Mouse (Mus musculus) adrenal gland, postnatal 10 days (tissue): ENCODE measurements around the gene Prr5l. TPM values are rescaled to one million over a fixed set of nuclear protein-coding genes. Genes with fewer than 3 reads are reported as not detected.
"Not testable (repeated sequence)": the region's sequence is repeated elsewhere in the genome, so short reads cannot be mapped to it uniquely, and the experiment has no call there.

Experiments
- DNase-seq: peaks from one replicate; pipeline ENCODE4 v3.0.0; 2021; ENCODE audit warnings: mixed read lengths
- total RNA-seq, 2 experiments: library from RNA; stranded (reverse); gene quantifications; 2 replicates each; pipeline ENCODE4 v1.2.3; 2021

The Prr5l gene
- total RNA-seq, 2 experiments from 2014 or later, result 4.9 to 7.2 TPM

DNA sequence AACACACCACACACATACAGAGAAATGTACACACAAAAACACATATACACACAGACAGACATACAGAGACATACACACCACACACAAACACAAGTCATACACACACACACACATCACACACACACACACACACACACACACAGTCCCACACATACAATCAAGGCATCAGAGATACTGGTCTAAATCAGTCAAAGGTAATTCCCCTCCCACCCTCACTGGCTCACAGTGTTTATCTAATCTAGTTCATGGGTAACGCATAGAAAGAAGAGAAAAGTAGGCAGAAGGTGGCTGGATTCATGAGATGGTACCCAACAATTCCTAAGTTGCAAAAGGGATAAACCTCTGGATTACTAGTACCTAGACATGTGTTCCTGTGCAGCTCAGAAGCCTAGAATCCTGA lies 120.9 kb downstream of the Prr5l start:
- no peak for DNase-seq

DNA sequence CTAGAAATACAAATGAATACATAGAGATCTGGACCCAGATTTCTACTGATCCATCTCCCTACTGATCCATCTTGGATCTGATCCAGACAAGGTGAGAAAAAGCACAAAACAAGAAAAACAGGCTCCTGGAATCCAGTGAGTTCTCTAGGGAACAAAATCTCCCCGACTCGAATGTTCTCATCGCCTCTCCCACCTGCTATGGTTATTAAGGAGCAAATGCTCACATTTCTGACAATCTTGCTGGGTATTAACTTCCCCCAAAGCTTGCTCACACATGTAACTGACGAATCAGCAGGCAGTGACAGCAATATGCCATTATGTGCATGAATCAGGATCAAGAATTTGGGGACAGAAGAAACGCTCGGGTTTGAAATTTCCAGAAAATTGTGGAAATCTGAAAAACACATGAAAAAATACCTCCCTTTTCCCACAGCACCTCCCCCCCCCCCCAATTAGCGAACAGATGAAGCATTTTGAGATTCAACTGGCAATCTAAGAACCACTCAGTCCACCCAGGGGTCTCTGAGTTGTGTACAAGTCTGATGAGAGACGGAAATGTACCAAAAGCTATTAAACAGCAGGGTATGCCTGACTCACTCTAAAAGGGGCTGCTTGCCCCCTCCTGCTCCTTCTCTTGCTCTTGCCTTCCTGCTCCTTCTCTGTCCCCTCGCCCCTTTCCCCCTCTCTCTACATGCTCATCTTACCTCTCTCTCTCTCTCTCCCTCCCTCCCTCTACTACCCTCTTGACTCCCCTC lies 123.1 kb downstream of the Prr5l start:
- DNase-seq, result no peak

DNA sequence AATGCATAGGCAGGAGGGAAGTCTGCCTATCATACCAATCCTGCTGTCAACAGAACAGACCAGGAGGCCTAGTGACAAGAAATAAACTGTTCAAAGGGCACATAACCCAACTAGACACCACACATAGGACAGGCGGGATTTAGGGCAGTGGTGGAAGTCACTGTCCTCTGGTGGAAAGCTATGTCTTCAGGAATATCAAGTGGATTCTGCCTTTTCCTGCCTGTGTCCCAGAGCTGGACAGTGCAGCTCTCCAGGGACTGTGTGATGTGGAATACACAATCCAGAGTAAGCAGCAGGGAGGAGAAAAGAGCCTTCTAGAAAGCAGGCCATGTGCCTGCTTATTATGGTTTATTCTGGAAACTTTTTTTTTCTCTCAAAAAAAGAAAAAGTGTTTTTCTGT lies 125.0 kb downstream of the Prr5l start:
- DNase-seq, result no peak

DNA sequence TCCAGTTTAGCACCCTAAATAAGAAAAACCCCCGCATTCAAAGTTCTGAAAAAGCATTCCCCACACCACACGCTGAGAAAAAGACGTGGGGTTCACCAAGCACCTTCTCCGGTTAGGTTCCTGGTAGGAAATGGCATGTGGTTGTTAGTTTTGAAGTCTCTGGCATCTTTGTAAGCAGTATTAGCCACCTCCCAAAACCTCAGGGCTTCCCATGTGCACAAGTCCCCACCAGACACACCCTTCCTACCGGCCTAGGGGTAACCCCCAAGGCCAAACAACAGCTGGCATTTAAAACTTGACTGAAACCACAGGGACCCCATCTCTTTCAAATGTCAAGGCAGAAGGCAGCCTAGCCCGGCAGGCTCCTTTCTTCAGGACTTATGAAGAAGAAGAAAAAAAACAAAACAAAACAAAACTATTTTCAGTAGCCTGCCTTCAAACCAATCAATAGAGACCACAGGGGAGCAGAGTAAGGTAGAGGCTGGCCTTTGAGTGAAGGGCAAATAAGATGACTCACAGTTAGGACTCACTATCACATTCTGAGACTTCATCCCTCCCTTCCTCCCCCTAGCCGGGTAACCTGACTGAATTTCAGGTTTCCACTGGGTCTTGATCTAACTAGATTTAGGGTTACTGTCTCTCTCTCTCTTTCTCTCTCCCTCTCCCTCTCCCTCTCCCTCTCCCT lies 126.6 kb downstream of the Prr5l start:
- DNase-seq, result no peak

DNA sequence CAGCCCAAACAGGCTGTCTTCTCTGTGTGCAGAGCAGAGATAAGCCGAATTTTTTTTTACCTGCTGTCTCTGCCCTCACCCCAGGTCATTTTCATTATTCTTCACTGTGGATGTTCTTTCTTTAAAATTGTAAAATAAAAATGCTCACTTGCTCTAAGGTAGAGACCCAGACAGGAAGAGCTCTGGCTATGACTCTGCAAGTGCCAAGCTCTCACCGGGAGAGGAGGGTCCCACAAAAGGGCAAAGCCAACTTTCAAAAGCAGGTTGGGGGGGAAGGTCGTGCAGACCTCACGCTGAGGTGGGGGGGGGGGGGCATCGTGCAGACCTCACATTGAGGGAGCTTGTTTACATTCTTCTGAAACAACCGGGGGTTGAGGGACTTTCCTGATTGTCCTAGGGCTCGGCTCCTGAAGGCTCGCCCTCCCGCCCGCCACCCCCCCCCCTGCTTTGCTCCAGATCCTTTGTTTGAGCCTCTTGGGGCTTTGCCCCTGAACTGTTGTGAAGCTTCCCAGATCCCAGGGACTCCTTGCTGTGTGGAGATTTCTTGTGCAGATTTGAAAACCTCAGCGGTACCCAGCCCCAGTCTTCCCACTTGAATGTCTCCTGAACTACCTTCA lies 127.8 kb downstream of the Prr5l start:
- DNase-seq, result no peak

DNA sequence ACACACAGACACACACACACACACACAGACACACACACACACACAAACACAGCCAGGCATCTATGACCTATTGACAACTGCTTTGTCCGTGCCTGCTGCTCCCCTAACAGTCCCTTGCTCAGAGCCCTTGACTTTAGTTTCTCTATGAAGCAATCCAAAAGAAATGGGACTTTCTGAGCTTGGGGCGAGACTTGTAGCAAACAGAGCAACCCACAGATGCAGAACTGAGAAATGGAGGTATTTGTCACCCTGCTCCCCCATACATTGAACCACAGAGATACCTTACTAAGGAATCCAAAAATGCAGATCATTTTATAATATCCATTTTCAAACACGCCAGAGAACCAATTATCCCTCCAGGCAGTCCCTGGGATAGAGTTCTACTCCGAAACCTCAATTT lies 128.4 kb downstream of the Prr5l start:
- DNase-seq, result no peak

DNA sequence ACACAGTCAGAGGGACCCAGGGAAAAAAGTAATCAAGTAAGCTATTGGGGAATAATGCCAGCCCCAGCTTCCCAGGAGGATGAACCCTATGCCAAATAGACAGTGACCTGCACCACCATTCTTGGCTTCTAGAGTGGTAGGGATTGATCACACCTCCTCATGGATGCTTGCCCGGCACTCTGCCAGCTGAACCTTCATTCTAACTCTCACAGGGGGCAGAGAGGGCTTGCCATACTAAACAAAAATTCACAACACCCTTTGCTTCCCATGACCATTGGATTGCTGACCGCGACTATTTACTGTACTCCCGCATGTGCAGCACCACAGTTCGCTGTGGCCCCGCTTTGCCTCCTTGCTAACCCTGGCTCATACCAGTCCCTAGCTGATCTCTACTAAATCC lies 129.8 kb downstream of the Prr5l start:
- no peak for DNase-seq

DNA sequence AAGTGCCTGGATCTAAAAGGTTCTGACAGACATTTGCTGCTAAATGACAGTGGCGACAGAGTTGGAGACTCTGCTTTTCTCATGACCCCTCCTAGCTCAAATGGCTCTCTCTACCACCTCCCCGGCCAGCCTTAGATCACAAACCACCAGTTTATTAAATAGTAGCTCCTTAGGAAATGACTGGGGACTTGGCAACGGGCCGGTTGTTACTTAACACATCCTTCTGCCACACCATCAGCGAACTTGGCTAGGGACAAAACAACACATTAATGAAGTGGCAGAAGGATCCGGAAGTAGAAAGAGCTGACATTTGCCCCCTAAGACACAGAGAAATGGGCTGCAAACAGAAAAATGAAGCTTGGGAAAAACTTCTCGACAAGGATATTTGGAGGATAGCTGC lies 130.4 kb downstream of the Prr5l start:
- peak; percentile 66 for DNase-seq

DNA sequence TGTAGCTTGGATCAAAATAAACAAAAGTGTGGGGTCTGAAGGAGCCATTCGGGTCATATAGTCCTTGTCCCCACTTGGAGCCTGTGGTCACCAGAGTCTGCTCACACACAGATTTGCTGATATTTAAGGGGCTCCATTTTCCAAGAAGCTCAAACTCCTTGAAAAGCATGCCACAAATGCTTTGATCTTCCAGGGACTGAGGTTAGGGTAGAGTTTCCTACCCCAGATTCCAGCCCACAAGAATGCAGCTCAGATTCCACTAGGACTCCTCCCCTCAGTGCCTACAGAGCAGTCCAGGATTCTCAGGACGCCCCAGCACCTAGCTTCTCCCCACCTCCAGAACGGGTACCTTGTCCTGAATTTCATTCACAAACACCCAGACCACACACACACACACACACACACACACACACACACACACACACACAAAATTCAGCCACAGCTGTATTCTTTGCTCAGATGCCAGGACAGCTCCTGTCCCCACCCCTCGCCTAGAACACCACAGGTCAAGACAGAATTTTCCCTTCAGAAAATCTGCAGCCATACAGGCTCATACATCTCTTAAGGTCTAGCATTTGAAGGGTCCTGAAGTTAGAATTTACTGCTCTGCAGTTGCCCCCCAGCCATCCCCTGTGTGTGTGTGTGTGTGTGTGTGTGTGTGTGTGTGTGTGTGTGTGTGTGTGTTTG lies 131.4 kb downstream of the Prr5l start:
- no peak for DNase-seq

DNA sequence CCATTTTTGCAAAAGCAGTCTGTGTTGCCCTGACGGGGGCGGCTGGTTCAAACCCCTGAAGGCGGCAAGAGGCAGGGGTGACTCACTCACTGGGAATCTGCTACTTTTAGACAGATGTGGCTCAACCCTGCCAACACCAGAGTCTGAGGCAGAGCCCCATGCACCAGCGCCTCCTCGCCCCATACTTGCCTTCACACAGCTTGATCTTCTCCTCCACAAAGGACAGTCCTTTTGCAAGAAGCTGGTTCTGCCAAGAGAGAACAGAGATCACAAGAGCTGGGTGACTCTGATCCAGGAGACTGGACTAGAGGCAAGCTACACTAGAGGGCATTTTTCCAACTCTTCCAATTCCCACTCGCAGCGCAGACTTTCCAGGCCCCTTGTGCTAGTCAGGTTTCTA lies 136.3 kb downstream of the Prr5l start:
- peak; percentile 23 for DNase-seq

DNA sequence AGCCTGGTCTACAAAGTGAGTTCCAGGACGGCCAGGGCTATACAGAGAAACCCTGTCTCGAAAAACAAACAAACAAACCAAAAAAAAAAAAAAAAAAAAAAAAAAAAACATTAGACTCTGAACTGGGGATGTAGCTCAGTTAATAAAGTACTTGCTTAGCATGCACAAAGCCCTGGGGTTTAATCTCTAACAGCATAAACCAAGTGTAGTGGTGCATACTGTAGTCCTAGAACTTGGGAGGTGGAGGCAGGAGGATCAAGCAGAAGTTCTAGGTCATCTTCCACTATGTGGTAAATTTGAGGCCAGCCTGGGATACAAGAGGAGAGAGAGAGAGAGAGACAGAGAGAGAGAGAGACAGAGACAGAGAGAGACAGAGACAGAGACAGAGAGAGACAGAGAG lies 137.2 kb downstream of the Prr5l start:
- not testable (repeated sequence) for DNase-seq

DNA sequence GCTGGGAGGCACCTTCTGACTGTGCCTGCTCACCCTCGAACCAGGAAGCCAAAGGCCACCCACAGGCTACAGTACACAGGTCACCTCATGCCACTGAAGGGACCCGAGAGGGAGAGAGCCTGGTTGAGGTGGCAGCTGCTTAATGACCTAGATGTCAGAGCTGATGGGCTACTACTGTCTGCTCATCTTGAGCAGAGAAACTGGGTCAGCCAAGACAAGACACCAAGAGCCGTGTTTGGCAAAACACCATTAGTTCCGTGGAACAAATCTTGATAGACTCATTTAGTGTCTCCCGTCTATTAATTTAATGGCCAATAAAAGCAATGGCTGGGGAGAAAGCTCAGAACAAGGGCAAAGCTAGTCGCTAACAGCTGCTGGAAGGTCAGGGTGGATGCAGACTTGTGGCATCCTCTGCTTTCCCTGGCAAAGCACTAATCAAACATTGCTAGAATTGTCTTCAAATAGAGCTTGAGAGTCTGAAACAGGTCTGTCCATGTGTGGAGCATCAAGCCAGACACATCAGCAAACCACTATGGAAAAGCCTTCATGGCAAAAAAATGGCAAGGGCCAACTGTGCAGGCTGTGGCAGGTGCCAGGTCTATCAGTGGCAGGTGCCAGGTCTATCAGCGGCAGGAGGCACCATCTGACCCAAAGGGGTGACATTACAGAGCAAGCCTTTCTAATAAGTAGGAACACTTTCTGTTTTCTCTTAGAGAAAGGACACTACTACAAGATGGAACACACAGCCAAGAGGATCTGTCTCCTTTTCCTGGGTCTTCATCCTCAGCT lies 140.6 kb downstream of the Prr5l start:
- no peak for DNase-seq

DNA sequence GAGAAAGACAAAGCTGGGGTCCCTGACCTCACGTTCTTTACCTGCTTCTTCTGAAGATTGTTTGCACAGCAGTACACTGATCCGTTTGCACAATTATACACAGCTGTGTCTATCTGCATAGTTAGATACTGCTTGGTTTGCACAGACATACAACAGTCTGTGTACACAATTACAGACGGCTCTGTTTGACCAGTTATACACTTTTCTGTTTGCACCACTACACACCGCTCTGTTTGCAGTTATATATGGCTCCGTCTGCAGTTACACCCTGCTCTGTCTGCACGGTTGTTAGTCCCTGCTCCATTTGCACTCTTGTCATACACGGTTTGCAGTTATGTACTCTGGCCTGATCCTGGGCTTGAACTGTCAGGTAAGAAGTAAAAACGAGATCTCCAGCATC lies 141.2 kb downstream of the Prr5l start:
- no peak for DNase-seq

DNA sequence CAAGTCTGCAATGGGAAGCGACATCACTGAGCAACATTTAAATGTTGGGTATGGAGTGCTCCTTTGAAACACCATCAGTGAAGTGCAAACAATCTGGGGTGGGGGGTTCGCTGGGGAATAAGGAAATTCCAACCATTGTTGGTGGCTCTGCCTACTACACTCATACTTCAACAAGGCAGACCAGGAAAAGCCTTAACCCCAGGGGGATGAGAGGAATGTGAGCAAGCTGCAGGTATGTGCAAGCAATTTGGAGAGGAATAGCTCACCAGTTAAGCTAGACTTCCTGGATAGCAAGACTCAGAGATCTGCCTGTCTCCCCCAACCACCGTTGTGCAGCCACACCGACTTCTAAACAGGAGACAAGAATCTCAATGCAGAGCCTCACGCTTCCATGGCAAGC lies 142.9 kb downstream of the Prr5l start:
- no peak for DNase-seq

DNA sequence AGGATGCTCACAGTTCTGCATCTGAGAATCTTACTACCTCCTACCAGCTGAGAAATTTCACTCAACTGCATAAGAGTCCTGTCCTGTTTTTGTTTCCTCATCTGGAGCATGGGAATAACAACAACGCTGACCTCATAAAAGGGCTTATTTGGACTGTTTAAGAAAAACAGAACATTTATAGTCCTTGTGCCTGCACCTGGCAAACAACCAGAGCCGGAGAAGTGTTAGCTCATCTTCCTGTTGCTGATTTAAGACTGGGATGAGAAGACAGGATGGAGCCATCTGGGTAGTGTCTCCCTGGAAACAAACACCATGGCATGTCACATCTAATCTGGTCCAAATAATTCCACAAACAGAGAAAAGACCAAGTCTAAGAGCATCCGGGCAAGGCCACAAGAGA lies 149.3 kb downstream of the Prr5l start:
- no peak for DNase-seq

DNA sequence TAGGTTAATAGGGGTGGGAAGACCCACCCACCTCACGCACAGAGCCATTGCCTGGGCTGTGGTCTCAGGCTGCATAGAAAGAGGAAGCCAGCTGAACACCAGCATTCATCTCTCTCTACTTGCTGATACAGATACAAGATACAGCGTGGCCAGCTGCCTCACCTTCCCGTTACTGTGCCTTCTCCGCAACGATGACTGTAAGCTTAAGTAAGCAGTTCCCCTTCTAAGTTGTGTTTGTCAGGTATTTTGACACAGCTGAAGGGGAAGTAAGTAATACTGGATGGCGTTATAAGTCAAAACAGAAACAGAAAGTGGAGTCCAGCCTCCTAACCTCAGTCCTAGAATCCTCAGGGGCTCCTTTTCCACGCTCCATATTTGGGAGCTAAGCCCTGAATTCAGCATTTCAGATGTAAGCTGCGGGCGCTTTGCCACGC lies 150.0 kb downstream of the Prr5l start:
- no peak for DNase-seq

DNA sequence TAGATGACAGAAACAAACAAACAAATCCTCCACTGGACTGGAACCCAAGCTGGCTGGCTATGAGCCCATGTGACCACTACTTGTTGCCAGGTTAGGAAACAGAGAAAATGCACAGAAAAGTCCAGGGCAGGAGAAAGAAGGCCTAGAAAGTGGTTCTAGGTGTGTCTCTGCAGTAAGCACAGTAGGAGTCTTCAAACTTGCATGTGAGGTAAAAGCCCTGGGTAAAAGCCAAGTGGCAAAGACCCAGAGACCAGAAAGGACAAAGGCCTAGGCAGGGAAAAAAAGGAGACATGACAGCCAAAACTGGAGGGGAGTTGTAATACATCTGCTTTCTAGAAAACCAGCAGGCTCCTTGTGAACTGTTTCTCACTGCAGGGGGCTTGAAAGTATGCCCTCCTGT lies 151.9 kb downstream of the Prr5l start:
- DNase-seq, result peak; percentile 57

DNA sequence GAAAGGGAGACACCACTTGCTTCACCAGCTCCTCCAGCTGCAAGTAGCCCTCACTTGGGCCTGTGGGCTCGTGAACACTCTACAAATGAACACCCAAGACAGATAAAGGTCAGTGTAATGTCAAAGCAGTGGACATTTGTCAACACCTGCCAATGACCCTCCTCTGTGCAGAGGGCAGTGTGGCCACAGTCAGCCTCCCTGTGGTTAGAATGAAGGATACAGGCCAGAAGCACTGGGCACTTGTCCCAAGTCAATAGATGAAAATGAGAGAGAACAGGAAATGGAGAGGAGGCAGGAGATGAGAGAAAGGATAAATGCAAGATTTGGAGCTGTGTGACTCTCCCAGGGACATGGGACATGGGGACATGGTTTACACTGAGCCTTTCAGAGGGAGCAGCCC lies 153.4 kb downstream of the Prr5l start:
- DNase-seq, result no peak

DNA sequence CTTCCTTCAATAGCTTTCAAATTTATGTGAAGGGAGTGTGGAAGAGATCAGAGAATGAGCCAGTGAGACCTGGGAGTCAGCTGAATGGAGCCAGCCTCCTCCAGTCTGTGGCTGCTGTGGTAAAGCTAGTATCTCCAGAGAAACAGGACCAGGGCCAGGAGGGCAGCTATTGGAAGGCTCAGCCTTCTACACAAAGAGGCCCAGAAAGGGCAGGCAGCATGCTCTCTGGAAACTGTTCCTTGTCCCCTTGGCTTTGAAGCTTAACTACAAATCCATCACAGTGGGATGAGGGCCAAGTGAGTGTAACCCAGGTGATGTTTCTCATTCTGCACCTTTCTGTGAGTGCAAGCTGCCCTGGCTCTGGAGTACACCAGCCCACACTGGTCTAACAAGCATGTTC lies 155.0 kb downstream of the Prr5l start:
- DNase-seq, result no peak

DNA sequence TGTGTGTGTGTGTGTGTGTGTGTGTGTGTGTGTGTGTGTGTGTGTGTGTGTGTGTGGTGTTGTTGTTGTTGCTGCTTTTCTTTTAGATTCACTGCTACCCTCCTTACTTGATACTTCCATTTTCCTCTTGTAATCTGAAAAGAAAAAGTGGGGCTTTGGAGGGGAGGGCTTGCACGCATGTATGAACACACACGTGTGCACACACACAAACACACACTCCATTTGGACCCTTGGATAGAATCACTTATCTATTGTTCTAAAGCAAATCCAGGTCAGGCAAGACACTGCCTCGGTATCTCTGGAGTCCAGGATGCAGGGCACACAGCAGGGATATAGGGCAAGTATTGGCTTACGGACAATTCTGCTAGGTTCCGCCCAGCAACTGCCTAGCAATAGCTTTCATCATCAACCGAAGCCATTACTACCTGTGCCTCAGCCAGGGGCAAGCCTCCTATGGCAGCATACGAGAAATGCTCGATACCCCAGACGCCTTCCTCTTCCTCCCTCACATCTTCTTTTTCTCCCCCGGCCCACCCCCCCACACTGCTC lies 159.4 kb downstream of the Prr5l start:
- DNase-seq, result no peak

DNA sequence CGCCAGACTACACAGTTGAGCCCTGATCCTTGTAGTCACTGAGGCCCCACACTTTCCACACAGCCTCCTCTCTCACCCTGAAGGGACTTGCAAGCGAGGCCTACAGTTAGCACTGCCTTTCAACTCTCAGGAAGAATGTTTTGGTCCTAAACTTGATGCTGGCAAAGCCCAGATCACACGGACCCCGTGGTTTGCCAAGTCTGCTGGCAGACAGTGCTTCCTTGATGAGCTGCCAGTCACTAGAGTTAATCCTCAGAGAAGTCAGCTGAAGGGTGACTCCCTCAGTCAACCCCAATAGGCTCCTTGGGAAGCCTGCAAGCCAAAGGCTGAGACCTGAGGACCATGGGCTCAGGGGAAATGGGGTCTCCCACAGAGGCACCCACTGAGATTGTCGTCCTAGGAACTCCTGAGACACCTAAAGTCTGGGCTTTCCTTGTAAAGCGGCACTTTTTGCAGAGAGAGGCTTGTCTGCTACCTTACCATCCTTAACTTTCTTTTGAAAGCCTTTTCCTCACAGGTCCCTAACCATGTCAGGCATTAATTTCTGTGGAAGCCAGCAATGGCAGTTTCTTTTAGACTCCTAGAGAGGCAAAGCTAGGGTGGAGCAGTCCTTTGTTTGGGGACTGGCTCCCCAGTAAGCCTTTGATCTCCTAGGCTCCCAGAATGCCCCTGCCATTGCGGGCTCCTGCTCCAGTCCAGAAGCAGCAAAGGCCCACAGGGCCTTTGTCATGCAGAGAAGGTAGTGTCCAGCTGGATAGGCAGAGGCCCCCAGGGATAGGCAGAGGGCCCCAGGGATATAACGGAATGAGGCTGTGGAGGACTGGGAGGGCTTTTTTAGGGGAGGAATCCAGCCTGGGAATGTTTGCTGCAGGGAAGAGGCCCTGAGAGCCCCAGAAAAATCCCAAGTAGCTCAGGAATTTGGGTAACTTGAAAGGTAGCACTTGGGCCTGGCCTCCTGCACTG lies 160.2 kb downstream of the Prr5l start:
- DNase-seq, result peak; percentile 60
